Mouse (Mus musculus): ENCODE data around the gene Cdon.

Cdon gene

DNA sequence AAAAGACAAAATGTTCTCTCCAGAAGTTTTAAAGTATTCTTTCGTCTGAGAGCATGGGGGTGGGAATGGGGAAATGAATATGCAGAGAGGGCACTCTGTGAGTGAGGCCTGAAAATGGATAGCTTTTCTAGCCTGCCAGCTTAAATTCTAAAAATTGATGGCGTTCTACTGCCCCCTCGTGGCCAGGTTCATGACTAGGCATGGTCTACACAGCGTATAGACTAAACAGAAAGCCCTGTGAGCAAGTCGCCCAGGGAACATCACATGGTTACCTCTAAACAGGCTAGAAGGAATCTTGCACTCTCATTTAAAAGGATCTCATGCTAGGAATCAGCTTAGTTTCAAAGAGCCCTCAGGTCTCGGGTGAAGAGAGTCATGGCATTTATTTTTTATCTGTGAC lies 120.6 kb downstream of the Cdon start:
- peak; percentile 92 for DNase-seq (ENCODE audit: low read depth)

DNA sequence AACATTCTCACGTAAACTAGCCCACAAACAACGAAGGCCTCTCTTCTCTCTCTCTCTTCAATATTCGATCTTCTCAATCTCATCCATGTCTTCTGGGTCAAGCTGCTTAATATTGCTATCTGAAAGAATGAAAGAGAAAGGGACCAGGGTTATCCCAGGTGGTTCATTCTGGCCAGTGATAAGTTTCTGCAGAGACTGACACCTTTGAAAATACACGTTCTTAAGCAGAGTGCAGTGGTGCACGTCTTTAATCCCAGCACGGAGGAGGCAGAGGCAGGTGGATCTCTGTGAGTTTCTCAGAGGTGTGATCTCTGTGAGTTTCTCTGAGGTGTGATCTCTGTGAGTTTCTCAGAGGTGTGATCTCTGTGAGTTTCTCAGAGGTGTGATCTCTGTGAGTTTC lies 121.0 kb downstream of the Cdon start:
- no peak for DNase-seq (ENCODE audit: low read depth)

DNA sequence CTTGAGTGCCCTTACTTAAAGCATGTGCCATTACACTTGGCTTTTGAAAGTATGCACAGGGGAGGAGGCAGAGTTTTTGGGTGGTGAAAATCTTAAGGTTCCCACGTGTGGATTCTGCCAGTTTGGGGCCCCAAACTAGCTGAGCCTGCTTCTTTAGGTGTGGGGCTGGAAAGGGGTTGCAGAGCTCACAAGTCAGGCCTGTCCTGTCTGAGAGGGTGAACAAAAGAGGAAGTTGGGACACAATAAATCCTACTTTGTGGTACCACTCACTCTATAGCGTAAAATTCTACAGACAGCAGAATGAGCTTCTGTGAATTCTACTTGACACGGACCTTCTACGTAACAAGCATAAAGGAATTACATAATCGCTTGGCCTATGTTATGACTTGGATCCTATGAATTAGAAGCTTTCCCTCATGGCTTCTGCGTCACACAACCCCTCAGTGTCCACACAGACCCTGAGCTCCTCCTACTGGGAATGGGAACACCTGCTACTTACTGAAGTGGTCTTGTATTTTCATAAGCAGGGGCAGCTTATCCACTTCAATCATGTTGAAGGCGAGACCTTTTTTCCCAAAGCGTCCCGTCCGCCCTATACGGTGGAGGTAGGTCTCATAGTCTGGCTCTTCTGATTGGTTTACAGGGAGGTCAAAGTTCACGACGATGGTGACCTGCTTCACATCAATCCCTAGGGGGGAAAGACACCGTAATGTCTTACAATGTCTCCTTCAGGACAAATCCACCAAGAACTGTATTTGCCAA lies 122.4 kb downstream of the Cdon start:
- no peak for DNase-seq (ENCODE audit: low read depth)

DNA sequence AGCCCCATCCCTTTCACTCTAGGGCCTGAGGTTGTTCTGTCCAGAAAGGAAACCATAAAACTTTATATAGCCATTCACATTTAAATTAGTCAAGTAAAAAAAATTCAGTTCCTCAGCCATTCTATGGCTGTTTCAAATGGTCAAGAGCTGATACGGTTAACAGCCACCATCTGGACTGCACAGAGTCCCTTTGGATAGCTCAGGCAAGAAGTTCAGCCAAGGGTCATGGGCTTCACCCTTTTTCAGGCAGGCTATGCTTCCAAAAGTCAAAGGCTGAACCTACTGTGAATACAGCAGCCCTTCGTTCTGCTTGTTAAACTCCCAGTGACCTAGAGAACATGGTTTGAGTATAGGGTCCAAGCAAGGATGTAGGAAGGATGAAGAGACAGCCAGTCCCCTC lies 123.7 kb downstream of the Cdon start:
- no peak for DNase-seq (ENCODE audit: low read depth)

DNA sequence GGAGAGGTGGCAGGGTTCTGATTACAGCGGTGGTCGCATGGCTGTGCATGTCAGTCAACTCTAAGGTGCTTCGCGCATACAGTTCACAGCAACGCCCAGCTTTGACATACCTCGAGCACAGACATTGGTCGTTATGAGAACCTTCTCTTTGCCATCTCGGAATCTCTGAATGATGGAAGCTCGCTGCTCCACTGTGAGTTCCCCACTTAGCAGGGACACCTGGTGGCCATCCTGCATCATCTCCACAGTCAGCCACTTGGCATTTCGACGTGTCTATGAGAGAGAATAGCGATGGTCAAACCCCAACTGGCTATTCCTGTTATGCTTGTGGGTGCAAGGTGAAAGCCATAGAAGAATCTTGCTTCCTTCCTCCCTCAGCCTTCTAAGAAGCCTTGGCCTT lies 124.8 kb downstream of the Cdon start:
- DNase-seq (ENCODE audit: low read depth), result no peak

DNA sequence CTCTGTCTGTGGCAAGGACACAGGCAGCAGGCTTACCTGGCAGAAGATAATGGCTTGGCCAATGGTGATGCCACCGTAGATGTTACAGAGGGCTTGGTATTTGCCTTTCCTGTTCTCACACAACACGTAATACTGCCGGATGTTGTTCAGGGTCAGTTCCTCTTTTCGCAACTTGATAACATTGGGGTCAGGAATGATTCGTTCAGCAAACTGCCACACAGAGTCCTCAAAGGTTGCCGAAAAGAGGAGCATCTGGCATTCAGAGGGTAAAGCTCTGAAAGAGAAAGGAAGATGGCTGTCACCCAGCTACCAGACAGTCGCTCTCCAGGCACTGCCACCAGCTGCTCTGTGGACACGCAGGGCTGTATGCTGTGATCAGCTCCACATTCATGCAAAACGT lies 125.8 kb downstream of the Cdon start:
- DNase-seq (ENCODE audit: low read depth), result no peak

DNA sequence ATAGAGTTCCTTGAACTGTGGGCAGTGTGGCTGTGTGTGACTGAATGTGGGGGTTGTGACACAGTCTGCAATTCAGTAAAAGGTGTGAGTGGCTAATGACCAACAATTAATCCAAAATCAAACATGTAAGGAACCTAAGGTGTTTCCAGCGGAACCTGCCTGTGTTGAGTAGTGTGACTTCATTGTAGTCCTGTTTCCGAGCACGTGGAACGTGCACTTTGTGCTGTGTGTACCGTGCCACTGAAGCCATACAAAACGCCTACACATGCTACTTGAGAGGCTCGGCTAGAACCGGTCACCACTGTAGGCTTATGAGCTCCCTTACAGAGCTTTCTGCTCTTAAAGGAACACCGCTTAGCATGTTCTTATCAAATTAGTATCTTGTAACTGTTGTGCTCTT lies 127.5 kb downstream of the Cdon start:
- DNase-seq (ENCODE audit: low read depth), result no peak

DNA sequence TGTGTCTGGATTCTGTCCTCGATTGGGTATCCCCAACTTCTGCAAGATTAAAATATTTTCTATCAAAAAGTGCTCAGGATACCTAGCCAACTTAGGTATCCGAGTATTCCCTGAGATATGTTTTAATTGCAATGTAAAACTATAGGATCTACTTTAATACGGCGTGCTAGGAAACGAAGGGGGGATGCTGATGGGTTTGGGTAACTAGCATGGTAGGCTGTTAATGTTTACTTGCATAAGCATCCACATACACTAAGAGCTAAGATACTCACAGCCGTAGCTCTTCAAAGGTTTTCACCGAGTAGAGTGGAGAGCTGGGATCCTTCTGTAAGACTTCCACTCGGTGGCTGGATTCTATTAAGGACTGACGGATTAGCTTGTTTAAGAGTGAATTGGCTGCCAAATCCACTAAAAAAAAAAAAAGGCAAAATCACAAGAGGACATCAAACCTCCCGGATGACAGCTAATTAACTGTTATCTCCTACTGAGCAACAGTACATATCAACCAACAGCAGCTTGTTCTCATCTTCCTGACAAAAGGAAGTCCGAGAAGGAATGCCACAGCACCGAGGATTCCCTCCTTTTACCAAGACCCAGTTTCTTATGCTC lies 135.7 kb downstream of the Cdon start:
- DNase-seq (ENCODE audit: low read depth), result no peak

Data from NIH3T3 (cell line).